Comparison of ENCODE assay signal across 22 mouse cellular contexts in genomic region chr4:23498710-23499109, GRCm38 (mm10).
"Had no signal": no experiment of that assay in that cellular context is flagged by ENCODE, and none has a peak within 500 bp of the region (broad histone marks: within the 10 kb centered on the region; RNA-seq: fewer than 3 reads in every experiment).

No protein-coding gene starts in this region.

- DNase-seq: heart, postnatal 10 days; heart, postnatal 14 days; heart, postnatal 36 days; heart, postnatal 4 days; kidney, adult 11 months; kidney, adult 18-20 months; kidney, adult 2 months; kidney, adult 8-10 months; kidney, adult 9 months; kidney, postnatal 10 days; kidney, postnatal 14 days; kidney, postnatal 25 days; kidney, postnatal 36 days; kidney, postnatal 4 days; layer of hippocampus, adult 9-11 months; layer of hippocampus, postnatal 36 days had no signal

- ATAC-seq: hindbrain, embryonic 16.5 days; hindbrain, postnatal 0 days; inflammation-experienced regulatory T-cells, adult 6 months; intestine, embryonic 15.5 days; intestine, embryonic 16.5 days; intestine, postnatal 0 days had no signal
